In the genomic region with DNA sequence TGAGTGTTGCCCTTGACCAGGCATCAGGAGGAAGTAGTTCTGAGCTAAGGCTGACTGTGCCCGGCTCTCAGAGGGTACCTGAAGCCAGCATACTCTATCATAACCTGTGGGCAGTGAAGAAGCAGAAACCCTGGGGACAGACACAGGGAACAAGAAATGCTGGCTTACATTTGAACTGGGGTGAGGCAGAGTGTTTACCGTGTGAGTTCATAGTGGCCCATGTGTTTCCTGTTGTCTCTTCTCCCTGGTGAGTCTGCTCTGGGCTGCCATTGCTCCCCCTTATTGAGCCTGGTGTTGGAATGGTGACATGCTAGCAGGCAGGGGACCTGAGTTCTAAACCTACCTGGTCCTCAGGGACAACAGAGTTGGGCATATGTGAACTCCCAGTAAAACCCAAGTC, we compare ENCODE assay signal across 14 mouse cellular contexts.
A peak's percentile ranks its signal among the peaks of the same experiment; 100 is the strongest.
DNase-seq lines count a peak whose midpoint lies in the region; ATAC-seq and TF ChIP-seq lines count a peak whose summit lies in the region.
"Had no signal": no experiment of that assay in that cellular context is flagged by ENCODE, and none has a peak within 500 bp of the region (broad histone marks: within the 10 kb centered on the region; RNA-seq: fewer than 3 reads in every experiment).

No protein-coding gene starts in this region.

- no peaks in the 10 kb centered on the region for H3K9me3 ChIP-seq in kidney, postnatal 0 days (replicated peaks; ENCODE audit: low read length)
- H3K9me3 ChIP-seq in embryonic facial prominence, embryonic 10.5 days, result no peaks in the 10 kb centered on the region
- H3K9me3 ChIP-seq in liver, embryonic 11.5 days (ENCODE audit: control insufficient read depth, low read length), result no peaks in the 10 kb centered on the region
- no peaks in the 10 kb centered on the region for H3K9me3 ChIP-seq in stomach, embryonic 16.5 days (replicated peaks; ENCODE audit: control insufficient read depth, low read length)
- H3K9me3 ChIP-seq: heart, embryonic 13.5 days; limb, embryonic 12.5 days; midbrain, embryonic 12.5 days had no signal

- H3K4me2 ChIP-seq in kidney, postnatal 0 days (ENCODE audit: low read length), result no peak overlapping the region
- H3K4me2 ChIP-seq in liver, embryonic 11.5 days, result peak overlapping the region; percentile 55; the same call in 1 of the 2 replicates
- 0 out of 2 replicates have a peak overlapping the region, but pooled peaks have one; percentile 35 for H3K4me2 ChIP-seq in stomach, embryonic 16.5 days (ENCODE audit: low read depth, low read length)
- H3K4me2 ChIP-seq: midbrain, embryonic 12.5 days had no signal

- no peak for DNase-seq in kidney, postnatal 0 days (ENCODE audit: low spot score)
- DNase-seq in kidney, adult 18-20 months, result no peak
- DNase-seq in embryonic facial prominence, embryonic 10.5 days (ENCODE audit: low spot score), result no peak
- no peak for DNase-seq in liver, embryonic 11.5 days (ENCODE audit: low spot score)
- no peak for DNase-seq in retina, embryonic 14.5 days (ENCODE audit: low spot score)
- no peak for DNase-seq in MN1 (ENCODE audit: low spot score)
- DNase-seq: cerebellum, postnatal 25 days; gastrocnemius, postnatal 25 days had no signal

- no peak for TF ChIP-seq CTCF in kidney, postnatal 0 days (IDR thresholded peaks at IDR 0.05; ENCODE audit: low read depth)

- peak overlapping the region; percentile 20 for H3K27ac ChIP-seq in kidney, postnatal 0 days
- H3K27ac ChIP-seq in embryonic facial prominence, embryonic 10.5 days (replicated peaks), result 0 out of 2 replicates have a peak overlapping the region, but pooled peaks have one; percentile 20
- H3K27ac ChIP-seq in liver, embryonic 11.5 days (ENCODE audit: low read depth, low read length), result peak overlapping the region; percentile 73; the same call in 1 of the 2 replicates
- peak overlapping the region; percentile 84 for H3K27ac ChIP-seq in stomach, embryonic 16.5 days (ENCODE audit: low read length)
- H3K27ac ChIP-seq: heart, embryonic 13.5 days; left cerebral cortex, adult 2 months; limb, embryonic 12.5 days; midbrain, embryonic 12.5 days had no signal

- H3K27me3 ChIP-seq in kidney, postnatal 0 days (ENCODE audit: insufficient read depth, low read length), result no peaks in the 10 kb centered on the region
- H3K27me3 ChIP-seq in embryonic facial prominence, embryonic 10.5 days (replicated peaks; ENCODE audit: low read depth, poor library complexity, severe bottlenecking), result no peaks in the 10 kb centered on the region
- H3K27me3 ChIP-seq in liver, embryonic 11.5 days (replicated peaks; ENCODE audit: control insufficient read depth, insufficient read depth, low read length), result no peaks in the 10 kb centered on the region
- H3K27me3 ChIP-seq in stomach, embryonic 16.5 days (ENCODE audit: control insufficient read depth, insufficient read depth, low read length), result no peaks in the 10 kb centered on the region
- H3K27me3 ChIP-seq: heart, embryonic 13.5 days; limb, embryonic 12.5 days; midbrain, embryonic 12.5 days had no signal

- 48% methylated on average over 2 of the region's 2 CpGs for WGBS in kidney, postnatal 0 days
- 68% methylated on average over 2 of the region's 2 CpGs for WGBS in embryonic facial prominence, embryonic 10.5 days
- 42% methylated on average over 2 of the region's 2 CpGs for WGBS in liver, embryonic 11.5 days
- 46% methylated on average over 2 of the region's 2 CpGs for WGBS in stomach, embryonic 16.5 days

- no peaks in the 10 kb centered on the region for H3K36me3 ChIP-seq in kidney, postnatal 0 days (ENCODE audit: insufficient read depth, low read length)
- H3K36me3 ChIP-seq in embryonic facial prominence, embryonic 10.5 days (replicated peaks), result no peaks in the 10 kb centered on the region
- H3K36me3 ChIP-seq in liver, embryonic 11.5 days (ENCODE audit: control insufficient read depth, insufficient read depth, low read length), result no peaks in the 10 kb centered on the region
- no peaks in the 10 kb centered on the region for H3K36me3 ChIP-seq in stomach, embryonic 16.5 days (ENCODE audit: control insufficient read depth, insufficient read depth, low read length)
- H3K36me3 ChIP-seq: heart, embryonic 13.5 days; limb, embryonic 12.5 days; midbrain, embryonic 12.5 days had no signal

- no peak overlapping the region for H3K4me3 ChIP-seq in kidney, postnatal 0 days (replicated peaks; ENCODE audit: low read depth, low read length)
- H3K4me3 ChIP-seq in embryonic facial prominence, embryonic 10.5 days, result no peak overlapping the region
- H3K4me3 ChIP-seq in liver, embryonic 11.5 days (ENCODE audit: low read depth, low read length), result no peak overlapping the region
- no peak overlapping the region for H3K4me3 ChIP-seq in stomach, embryonic 16.5 days (replicated peaks; ENCODE audit: low read length)
- H3K4me3 ChIP-seq: heart, embryonic 13.5 days; left cerebral cortex, adult 2 months; limb, embryonic 12.5 days; midbrain, embryonic 12.5 days; myocyte had no signal

- no peak overlapping the region for H3K9ac ChIP-seq in kidney, postnatal 0 days (ENCODE audit: low read depth, low read length)
- no peak overlapping the region for H3K9ac ChIP-seq in liver, embryonic 11.5 days (ENCODE audit: low read depth, low read length)
- 0 out of 2 replicates have a peak overlapping the region, but pooled peaks have one; percentile 18 for H3K9ac ChIP-seq in stomach, embryonic 16.5 days (ENCODE audit: low read length)
- H3K9ac ChIP-seq: heart, embryonic 13.5 days; limb, embryonic 12.5 days; midbrain, embryonic 12.5 days had no signal

- no peak for ATAC-seq in kidney, postnatal 0 days (replicated peaks; ENCODE audit: low FRiP score, low read depth)
- no peak for ATAC-seq in liver, embryonic 11.5 days (replicated peaks; ENCODE audit: low FRiP score)
- ATAC-seq in stomach, embryonic 16.5 days (ENCODE audit: insufficient read depth, low FRiP score), result no peak

- H3K4me1 ChIP-seq in kidney, postnatal 0 days (replicated peaks; ENCODE audit: insufficient read depth, low read length), result peaks cover 49% of the 10 kb centered on the region
- peaks cover 78% of the 10 kb centered on the region for H3K4me1 ChIP-seq in embryonic facial prominence, embryonic 10.5 days
- peaks cover 79% of the 10 kb centered on the region for H3K4me1 ChIP-seq in liver, embryonic 11.5 days (replicated peaks; ENCODE audit: control insufficient read depth, insufficient read depth, low read length)
- H3K4me1 ChIP-seq in stomach, embryonic 16.5 days (ENCODE audit: control insufficient read depth, insufficient read depth, low read length), result peaks cover 71% of the 10 kb centered on the region

Comparison
In these comparisons a context has a peak if more than half of its experiments do, and no peak if none do; other contexts are left out.
1. H3K27ac ChIP-seq: peak in every context shown above with its lines; median percentile 84 in stomach, embryonic 16.5 days; 73 in liver, embryonic 11.5 days; 20 in kidney, postnatal 0 days; 20 in embryonic facial prominence, embryonic 10.5 days.